Mouse (Mus musculus) CD4-positive, CD25-positive, alpha-beta regulatory T cell, adult 2 months (primary cell): ENCODE data around the gene Rab40c.

Experiments used
- DNase-seq: peaks from one replicate; pipeline ENCODE4 v3.0.0-alpha.2; 2012; ENCODE audit warnings: low read depth, low spot score

The Rab40c gene

DNA sequence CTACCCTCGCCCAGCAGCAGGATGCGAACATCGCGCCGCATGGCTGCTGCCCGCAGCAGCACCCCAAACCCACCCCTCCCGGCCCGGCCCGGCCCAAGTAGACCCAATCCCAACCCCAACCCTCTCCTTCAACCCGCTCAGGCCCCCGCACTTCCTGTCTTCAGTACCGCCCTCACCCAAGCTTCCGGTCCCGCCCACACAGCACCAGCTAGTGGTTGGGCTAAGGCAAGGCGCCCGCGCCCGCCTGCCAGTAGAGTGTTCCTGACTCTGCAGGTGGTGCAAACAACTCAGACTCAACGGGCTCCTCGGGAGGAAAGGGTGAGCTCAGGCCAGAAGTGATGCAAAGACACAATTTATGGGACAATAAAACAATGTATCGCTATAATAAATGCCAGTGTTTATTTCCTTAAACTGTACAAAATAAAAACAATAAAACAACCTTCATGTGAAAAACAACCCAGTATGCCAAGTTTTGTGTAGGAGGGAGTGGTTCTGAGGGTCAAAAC is 75.1 kb downstream of the Rab40c start, which contains the start of gene Rhot2:
Gene Rhot2, minus strand, starts transcription at position 456 of the 506 bp plus-strand sequence.
- DNase-seq: peak; percentile 97

DNA sequence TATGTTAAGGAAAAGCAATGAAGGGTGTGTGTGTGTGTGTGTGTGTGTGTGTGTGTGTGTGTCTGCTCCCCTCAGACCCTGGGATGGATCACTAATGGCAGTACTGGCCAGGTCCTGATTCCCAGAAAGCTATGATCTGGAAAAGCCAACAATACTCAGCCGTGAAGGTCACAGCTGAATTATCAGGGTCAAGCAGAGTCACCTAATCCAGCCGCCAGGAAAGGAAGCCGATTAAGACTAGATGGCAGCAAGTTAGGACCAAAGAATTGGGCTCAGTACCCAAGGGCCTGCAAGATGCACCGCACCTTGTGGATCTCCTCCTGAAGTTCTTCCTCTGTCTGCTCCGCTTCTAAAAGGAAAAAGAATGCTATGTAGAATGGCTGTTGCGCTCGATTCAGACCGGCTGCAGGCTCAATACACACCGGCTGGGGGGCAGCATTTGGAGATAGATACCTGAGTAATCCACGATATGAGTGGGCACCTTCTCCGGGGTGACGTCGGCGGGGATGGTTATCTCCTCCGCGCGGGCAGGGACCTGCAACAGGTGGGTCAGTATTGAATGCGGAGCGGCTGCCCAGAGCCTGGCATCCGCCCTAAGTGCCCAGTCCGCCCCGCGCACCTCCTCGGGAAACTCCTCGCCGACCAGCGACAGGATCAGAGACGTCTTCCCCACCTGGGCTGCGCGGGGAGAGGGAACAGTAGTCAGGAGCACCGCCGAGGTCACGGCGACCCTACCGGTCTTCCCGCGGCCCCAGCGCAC is 75.7 kb downstream of the Rab40c start:
- no peak for DNase-seq

DNA sequence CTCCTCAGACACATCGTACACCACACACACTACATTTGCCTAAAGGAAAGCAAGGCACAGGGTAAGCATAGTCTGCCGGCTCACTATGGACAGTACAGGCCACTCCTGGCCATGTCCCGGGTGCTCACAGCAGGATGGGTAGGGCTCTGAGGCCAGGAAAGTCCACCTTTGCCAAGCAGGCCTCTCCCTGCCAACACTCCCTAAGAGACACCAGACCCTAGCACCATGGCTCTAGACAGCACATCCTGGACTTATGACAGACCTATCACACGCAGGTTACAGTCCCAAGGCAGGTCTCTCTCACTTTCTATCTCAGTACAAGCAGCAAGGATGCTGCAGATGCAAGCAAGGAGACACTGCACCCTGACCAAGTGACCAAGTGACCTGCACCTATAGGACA is 76.4 kb downstream of the Rab40c start:
- no peak for DNase-seq

DNA sequence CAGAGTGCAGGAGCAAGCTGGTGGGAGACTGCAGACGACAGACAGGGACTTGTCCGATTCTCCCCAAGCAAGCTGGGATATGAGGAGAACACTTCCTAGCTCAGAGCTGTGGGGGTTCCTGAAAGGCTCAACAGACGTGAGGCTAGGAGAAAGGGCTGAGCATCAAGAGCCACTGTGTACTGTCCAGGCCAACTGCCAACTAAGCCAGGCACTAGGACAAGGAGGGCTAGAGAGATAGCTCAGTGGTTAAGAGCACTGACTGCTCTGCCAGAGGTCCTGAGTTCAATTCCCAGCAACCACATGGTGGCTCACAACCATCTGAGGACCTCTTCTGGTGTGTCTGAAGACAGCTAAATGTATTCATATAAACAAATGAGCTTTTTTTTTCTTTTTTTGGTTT is 77.0 kb downstream of the Rab40c start:
- no peak for DNase-seq

DNA sequence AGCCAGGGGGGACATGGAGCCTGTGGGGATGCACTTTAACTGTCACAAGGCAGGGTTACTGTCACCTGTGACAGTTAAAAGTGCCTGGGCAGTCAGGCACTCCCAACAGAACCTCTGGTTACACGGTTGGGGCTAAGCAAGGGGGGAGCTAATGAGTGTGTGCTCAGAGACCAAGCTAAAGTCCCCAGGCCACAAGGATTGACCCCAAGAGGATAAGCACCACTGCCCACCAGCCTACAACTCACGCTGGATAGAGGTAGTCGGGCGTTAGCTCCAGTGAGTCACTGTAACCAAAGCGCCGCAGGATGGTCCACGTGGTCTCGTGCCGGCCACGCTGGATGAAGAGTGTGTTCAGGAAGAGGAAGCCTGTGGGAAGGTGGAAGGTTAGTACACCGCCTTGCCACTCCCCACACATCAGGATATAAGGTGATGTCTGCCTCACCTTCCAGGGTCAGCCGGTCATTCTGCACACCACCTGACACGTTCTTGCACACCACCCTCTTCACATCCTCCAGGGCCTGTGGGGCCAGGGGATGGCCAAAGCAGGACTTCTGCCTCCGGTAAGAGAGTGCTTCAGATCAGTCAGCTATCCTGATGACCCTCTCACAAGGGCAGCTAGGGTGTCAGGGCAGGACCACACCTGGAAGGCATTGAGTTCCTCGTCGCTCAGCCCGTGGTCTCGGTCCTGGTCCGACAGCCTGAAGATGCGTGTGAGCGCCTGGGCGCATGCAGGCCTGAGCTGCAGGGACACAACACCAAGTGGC is 78.2 kb downstream of the Rab40c start, which contains the start of gene Gm20683:
Gene Gm20683, minus strand, starts transcription at position 647 of the 764 bp plus-strand sequence.
- no peak for DNase-seq

- no peak for DNase-seq
Observed at GRCm38 (mm10) chr17:25840519-25840918, 79.0 kb downstream of the Rab40c start.

GRCm38 (mm10) chr17:25839455-25840235 is 79.9 kb downstream of the Rab40c start:
- DNase-seq: no peak

DNA sequence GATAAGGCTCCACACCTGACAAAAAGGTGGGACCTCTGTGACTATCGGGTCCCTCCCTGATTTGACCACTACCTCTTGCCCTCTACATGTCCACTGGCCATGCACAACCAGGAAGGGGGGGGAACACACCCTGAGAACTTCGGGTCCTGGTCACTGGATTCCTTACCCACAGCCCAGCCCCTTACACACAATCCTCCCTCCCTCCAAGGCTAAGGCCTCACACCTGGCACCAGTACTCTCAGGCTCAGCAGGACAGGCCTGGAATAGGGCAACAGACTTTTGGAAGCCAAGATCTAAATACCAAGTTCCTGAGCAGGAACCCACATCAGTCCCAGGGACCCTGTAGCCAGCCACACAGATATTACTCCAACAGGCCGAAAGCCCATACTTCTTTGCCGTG is 80.6 kb downstream of the Rab40c start:
- no peak for DNase-seq

DNA sequence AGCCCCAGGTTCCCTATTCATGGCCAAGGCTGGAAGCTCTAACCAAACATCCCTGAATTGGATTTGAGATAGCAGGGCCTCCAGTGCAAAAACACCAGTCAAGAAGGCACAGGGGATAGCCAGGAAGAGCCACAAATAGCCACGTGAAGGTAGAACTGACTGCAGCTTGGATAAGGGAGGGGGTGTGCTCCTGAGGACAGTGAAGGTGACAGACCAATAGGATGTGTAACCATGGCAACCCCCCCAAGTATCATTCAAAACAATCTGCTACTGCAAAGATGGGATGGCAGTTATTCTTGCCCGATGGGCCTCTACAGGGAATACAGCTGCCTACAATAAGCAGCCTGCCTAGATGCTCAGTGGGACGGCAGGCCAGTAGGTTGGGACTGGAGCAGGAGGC is 82.0 kb downstream of the Rab40c start:
- DNase-seq: no peak

DNA sequence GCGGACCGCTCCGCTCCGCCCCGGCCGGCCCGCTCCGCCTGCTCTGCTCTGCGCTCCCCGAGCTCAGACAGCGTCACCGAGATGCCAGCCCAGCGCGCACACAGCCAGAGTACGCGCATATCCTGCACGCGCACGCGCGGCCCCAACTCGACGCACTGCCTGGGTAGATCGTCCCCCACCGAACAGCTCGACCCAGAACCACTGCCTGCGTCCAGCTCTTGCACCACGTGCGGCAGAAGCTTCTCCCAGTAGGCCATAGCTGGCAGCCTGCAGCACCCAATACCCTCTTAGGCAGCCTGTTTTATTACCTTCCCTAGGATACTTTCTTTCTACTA is 82.5 kb downstream of the Rab40c start, which contains the start of gene Rhbdl1:
Gene Rhbdl1, minus strand, starts transcription at position 220 of the 335 bp plus-strand sequence.
- peak; percentile 62 for DNase-seq

DNA sequence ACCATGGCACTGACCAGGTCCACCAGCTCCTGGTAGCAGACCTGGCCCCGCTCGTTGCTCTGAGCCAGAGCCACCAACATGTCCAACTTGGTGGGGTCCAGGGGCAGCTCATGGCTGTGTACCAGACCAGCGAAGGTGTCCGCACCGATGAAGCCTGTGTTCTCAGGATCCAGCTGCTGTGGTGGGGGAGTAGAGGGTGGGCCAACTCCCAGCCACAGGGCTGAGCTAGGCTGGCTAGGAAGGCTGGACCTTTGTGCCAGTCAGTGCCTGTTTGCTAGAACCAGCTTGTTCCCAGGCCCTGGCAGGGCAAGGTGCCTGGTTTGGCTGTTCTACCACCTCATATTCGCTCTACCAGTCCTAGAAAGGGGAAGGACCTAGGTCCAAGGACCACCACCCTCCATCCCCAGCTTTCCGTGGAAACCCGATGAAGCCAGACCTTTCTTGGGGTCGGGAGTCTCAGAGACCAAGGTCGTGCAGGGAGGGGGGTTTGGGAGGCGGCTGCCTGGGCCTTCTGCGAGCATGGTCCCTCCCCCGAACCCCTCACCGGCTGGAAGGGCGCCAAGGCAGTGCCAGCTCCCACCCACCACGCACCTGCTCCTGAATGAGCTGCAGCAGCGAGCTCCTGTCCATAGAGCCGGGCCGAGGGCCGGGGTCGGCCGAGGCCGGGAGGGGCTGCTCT is 83.0 kb downstream of the Rab40c start:
- DNase-seq: no peak

- no peak for DNase-seq
Observed at GRCm38 (mm10) chr17:25835816-25836215, 83.7 kb downstream of the Rab40c start.

DNA sequence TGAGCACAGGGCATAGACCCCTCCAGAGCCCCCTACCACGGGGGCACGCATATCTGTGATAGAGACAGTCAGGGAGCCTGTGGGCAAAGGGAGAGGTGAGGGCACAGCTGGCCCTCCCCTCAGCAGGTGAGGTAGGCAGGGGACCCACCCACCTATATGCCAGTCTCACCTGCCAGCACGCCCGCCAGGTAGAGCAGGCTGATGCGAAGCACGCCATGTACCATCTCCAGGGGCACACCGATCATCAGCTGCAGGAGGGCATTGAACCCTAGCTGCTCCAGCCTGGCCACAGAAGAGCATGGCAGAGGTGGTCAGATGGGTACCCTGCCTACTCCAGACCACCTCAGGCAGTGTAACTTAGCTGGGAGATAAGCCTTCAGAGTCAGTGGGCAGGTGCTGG is 84.2 kb downstream of the Rab40c start:
- no peak for DNase-seq

DNA sequence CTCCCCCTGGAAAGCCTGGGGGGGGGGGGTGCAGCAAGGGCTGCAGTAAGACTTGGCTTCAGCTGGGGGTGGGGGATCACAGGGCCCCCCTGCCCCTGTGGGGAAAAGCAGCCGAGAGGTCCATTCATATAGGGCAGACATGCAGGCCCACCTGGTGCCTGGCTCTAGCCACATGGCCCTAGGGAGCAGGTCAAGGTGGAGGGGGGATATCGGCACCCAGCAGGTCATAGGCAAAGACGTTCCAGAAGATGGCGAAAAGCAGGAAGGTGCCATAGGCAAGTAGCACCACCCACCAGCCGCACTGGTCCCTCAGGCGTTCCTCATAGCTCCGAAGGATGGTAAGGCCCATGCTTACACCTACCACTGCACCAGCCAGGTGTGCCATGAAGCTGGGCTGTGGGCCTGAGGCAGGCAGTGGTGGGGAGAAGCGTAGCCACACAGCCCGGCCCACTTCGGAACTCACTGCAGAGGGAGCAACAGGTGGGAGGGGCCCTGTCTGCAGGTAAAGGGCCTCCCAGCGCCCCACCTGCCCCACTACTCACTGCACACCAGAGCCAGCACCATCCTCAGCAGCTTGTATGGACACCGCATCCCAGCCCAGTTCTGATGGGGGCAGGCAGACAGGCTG is 84.8 kb downstream of the Rab40c start:
- no peak for DNase-seq

DNA sequence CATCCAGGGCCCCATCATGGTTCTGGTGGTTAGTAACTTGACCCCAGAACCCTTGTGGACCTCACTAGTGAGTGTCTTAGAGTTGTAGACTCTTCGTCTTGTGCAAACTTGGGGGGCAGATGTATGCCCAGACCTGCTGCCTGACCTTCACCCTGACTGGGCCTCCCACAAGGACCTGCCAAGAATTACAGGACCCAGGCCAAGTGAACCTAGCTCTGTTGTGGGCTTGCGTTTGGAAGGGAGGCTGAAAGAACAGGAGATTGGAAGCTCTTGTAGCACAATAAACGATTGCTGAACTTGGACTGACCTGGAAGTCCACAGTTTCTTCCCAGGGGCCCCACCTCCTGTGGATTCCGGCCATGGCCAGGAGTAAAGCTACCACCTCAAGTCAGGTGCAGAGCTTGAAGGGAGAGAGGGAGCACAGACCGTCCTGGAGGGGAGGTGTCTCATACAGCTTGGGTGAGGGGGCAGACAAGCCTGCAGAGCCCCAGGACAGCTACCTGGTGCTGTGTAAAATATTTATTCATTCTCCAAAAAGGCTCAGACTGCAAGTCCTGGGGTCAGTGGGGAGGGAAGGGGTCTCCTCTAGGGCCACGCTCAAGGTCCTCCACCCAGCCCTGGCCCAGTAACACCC is 85.4 kb downstream of the Rab40c start:
- no peak for DNase-seq

- DNase-seq: peak; percentile 64
Observed at GRCm38 (mm10) chr17:25833291-25833663, 86.2 kb downstream of the Rab40c start, which contains the start of gene Stub1. Gene Stub1 (minus strand): TSS chr17:25833404.

DNA sequence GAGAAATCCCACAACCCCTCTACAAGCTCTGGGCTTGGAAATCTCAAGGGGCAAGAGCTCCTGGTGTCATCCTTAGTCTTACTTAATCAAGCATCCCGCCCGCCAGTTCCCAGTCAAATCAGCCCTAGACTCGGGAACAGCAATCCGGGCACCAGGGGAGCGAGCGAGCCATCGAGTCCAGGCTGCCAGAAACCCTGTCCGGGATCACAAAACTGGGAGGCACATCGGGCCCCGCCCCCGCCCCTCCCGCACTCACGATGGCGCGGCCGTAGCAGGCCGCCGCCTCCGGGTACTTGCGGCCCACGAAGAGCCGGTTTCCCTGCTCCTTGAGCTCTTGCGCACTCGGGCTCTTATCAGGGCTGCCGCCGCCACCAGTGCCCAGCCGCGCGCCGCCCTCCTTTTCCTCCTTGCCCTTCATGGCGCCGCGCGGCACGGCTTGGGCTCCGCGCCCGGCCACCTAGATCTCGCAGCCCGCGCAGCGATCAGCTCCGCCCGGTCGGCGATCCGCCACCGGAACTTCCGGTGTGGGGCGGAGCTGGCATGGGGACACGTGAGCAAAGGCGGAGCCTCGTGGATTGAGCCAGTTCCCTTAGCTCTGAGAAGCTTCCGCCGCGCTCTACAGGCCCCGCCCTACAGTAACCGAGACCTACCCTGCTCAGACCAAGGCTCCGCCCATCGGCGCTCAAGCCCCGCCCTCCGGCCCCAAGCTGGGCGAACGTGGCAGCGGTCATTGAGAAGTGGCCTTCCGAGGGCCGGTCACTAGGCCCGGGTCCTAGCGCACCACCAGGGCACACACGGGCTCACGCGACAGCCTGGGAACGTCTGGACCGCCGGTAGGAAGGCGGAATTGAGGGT is 86.9 kb downstream of the Rab40c start:
- peak; percentile 98 for DNase-seq
